Mouse (Mus musculus): ENCODE data around the gene Gpr108. TPM values are rescaled to one million over a fixed set of nuclear protein-coding genes. Genes with fewer than 3 reads are reported as not detected.
"Not testable (repeated sequence)": the region's sequence is repeated elsewhere in the genome, so short reads cannot be mapped to it uniquely, and the experiment has no call there.

Gene Gpr108
- 9.2 and 17.5 TPM in 2 replicates for total RNA-seq (2015; ENCODE audit: low replicate concordance)
- total RNA-seq (2017; ENCODE audit: low replicate concordance): 5.2 and 6.3 TPM in 2 replicates

- ATAC-seq (replicated peaks; ENCODE audit: low FRiP score, poor library complexity, severe bottlenecking): peak; percentile 69
Observed at GRCm38 (mm10) chr17:57248201-57248699, at the start of gene Gpr108. TSS of gene Gpr108 (minus strand) at chr17:57248446.

GRCm38 (mm10) chr17:57297040-57297439, 48.8 kb upstream of the Gpr108 start:
- ATAC-seq (replicated peaks; ENCODE audit: low FRiP score, poor library complexity, severe bottlenecking): no peak

GRCm38 (mm10) chr17:57295935-57296334, 47.7 kb upstream of the Gpr108 start:
- no peak for ATAC-seq (replicated peaks; ENCODE audit: low FRiP score, poor library complexity, severe bottlenecking)

GRCm38 (mm10) chr17:57292968-57293367, 44.7 kb upstream of the Gpr108 start:
- ATAC-seq (replicated peaks; ENCODE audit: low FRiP score, poor library complexity, severe bottlenecking): no peak

- ATAC-seq (replicated peaks; ENCODE audit: low FRiP score, poor library complexity, severe bottlenecking): no peak
Observed at GRCm38 (mm10) chr17:57292302-57292701, 44.1 kb upstream of the Gpr108 start.

- no peak for ATAC-seq (replicated peaks; ENCODE audit: low FRiP score, poor library complexity, severe bottlenecking)
Observed at GRCm38 (mm10) chr17:57290671-57291055, 42.4 kb upstream of the Gpr108 start.

- no peak for ATAC-seq (replicated peaks; ENCODE audit: low FRiP score, poor library complexity, severe bottlenecking)
Observed at GRCm38 (mm10) chr17:57290001-57290670, 41.9 kb upstream of the Gpr108 start.

- ATAC-seq (replicated peaks; ENCODE audit: low FRiP score, poor library complexity, severe bottlenecking): no peak
Observed at GRCm38 (mm10) chr17:57289252-57289651, 41.0 kb upstream of the Gpr108 start.

- no peak for ATAC-seq (replicated peaks; ENCODE audit: low FRiP score, poor library complexity, severe bottlenecking)
Observed at GRCm38 (mm10) chr17:57286718-57287355, 38.6 kb upstream of the Gpr108 start.

GRCm38 (mm10) chr17:57285077-57285476, 36.8 kb upstream of the Gpr108 start:
- ATAC-seq (replicated peaks; ENCODE audit: low FRiP score, poor library complexity, severe bottlenecking): no peak

GRCm38 (mm10) chr17:57283906-57284305, 35.7 kb upstream of the Gpr108 start:
- no peak for ATAC-seq (replicated peaks; ENCODE audit: low FRiP score, poor library complexity, severe bottlenecking)

- ATAC-seq (replicated peaks; ENCODE audit: low FRiP score, poor library complexity, severe bottlenecking): no peak
Observed at GRCm38 (mm10) chr17:57280411-57280810, 32.2 kb upstream of the Gpr108 start.

GRCm38 (mm10) chr17:57279591-57280224, 31.5 kb upstream of the Gpr108 start:
- ATAC-seq (replicated peaks; ENCODE audit: low FRiP score, poor library complexity, severe bottlenecking): no peak

GRCm38 (mm10) chr17:57278943-57279590, 30.8 kb upstream of the Gpr108 start, which contains the start of gene Vav1:
TSS of gene Vav1 (plus strand) at chr17:57279100.
- no peak for ATAC-seq (replicated peaks; ENCODE audit: low FRiP score, poor library complexity, severe bottlenecking)

- no peak for ATAC-seq (replicated peaks; ENCODE audit: low FRiP score, poor library complexity, severe bottlenecking)
Observed at GRCm38 (mm10) chr17:57278537-57278936, 30.3 kb upstream of the Gpr108 start.

- ATAC-seq (replicated peaks; ENCODE audit: low FRiP score, poor library complexity, severe bottlenecking): not testable (repeated sequence)
Observed at GRCm38 (mm10) chr17:57277598-57278261, 29.5 kb upstream of the Gpr108 start.

GRCm38 (mm10) chr17:57276634-57277121, 28.4 kb upstream of the Gpr108 start:
- ATAC-seq (replicated peaks; ENCODE audit: low FRiP score, poor library complexity, severe bottlenecking): peak; percentile 75

- no peak for ATAC-seq (replicated peaks; ENCODE audit: low FRiP score, poor library complexity, severe bottlenecking)
Observed at GRCm38 (mm10) chr17:57275997-57276351, 27.7 kb upstream of the Gpr108 start.

- ATAC-seq (replicated peaks; ENCODE audit: low FRiP score, poor library complexity, severe bottlenecking): peak; percentile 70
Observed at GRCm38 (mm10) chr17:57275111-57275996, 27.1 kb upstream of the Gpr108 start.
